Mouse (Mus musculus) megakaryocyte, adult 5-6 weeks (primary cell): ENCODE data around the gene Gbx1. TPM values are rescaled to one million over a fixed set of nuclear protein-coding genes. Genes with fewer than 3 reads are reported as not detected.
"Not testable (repeated sequence)": the region's sequence is repeated elsewhere in the genome, so short reads cannot be mapped to it uniquely, and the experiment has no call there.

Experiments
- ATAC-seq: 2 replicates; pipeline ENCODE4 v1.8.0; 2016; ENCODE audit warnings: mild to moderate bottlenecking, inconsistent platforms; ENCODE audit not compliant: poor library complexity, severe bottlenecking
- total RNA-seq, 2 experiments: library from RNA; stranded (forward) in 1 of 2; stranded (reverse) in 1 of 2; fragments of 153-499, 151-499 nt in 1 of 2; fragments of 221-1000, 200-1000 nt in 1 of 2; gene quantifications; 2 replicates each; pipeline versions ENCODE4 v1.2.3 to v1.2.4; 2015 to 2017

The Gbx1 gene
- not detected in 2 replicates for total RNA-seq (2015)
- total RNA-seq (2017), result not detected in 2 replicates

DNA sequence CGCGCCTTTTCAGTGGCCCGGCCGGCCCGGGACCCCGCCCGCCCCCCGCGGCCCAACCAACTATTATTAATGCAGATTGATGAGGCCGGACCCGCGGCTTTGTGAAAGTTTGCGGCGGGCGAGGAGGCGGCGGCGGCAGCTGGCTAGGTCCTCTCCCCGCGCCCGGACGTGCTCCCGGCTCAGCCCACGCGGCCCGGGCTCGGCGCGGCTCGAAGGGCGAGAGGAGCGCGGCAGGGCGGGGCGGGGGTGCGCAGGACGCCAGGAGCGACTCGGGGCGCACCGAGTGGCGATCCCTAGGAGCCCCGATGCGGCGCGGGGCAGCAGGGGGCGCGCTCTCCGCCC lies at the start of gene Gbx1:
Gene Gbx1 (minus strand): TSS at position 314 of the 342 bp plus-strand sequence.
- no peak for ATAC-seq

DNA sequence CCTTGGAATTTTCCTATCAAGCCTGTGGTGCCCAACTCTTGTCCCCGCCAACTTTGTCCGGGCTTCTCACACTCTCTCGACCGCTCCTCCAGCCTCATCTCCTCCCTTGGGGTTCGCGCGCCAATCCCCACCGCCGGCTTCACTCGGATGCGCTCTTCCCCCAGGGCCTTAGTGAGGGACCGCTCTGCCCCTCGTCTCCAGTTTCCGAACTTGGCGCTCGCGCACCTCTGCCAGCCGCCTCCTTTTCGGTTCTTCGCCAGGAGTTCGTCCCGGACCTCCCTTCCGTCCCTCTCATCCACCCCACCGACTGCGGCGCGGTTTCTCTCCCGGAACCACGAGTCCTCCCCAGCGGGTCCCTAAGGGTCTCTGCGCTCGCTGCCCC lies 49.8 kb upstream of the Gbx1 start:
- peak; percentile 21 for ATAC-seq

DNA sequence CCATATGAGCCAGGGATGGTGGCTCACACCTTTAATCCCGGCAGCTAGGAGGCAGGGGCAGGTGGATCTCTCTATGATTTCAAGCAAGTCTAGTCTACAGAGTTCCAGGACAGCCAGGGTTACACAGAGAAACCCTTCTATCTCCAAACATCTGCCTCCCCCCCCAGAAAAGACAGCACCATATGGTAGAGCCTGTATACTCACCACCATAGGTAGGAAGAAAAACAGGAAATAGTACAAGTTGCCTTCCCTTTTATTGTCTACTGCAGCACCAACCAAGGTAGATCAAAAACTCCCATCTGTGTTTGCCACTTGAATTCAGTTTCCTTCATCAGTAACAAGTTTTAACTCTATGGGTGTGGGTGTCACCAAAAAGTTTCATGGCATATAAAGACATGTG lies 48.9 kb upstream of the Gbx1 start:
- ATAC-seq, result no peak

DNA sequence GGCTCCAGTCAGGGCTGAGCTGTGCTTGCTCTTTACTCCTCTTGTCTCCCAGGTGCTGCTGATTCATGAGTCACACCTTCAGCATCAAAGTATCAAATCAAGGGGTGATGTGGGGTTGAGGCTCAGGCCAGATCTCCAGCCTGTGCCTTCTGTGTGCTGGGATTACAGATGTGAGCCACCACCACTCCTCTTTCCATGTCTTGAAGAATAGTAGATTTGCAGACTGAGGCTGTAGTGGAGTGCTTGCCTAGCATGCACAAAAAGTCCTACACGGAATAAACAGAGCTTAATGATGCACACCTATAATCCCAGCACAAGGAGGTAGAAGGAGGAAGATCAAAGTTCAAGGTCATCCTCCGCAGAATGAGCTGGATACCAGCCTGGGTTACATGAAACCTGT lies 29.7 kb upstream of the Gbx1 start, which contains the start of gene 4931409K22Rik:
Gene 4931409K22Rik (minus strand): TSS at position 101 of the 400 bp plus-strand sequence.
- no peak for ATAC-seq

DNA sequence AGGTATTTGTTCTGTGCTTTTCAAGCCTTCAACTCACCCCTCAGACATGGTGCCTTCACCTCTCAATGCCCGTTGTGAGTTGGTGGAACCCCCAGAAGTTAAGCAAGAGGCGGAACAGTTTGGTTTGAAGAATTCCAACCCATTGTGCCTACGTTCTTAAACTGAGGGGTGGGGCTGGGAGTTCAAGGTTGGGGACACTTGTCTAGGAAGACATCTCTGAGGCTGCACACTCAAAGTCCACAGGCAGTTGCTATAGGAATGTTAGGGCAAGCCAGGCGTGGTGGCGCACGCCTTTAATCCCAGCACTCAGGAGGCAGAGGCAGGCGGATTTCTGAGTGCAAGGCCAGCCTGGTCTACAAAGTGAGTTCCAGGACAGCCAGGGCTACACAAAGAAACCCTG lies 28.3 kb upstream of the Gbx1 start:
- ATAC-seq, result not testable (repeated sequence)

DNA sequence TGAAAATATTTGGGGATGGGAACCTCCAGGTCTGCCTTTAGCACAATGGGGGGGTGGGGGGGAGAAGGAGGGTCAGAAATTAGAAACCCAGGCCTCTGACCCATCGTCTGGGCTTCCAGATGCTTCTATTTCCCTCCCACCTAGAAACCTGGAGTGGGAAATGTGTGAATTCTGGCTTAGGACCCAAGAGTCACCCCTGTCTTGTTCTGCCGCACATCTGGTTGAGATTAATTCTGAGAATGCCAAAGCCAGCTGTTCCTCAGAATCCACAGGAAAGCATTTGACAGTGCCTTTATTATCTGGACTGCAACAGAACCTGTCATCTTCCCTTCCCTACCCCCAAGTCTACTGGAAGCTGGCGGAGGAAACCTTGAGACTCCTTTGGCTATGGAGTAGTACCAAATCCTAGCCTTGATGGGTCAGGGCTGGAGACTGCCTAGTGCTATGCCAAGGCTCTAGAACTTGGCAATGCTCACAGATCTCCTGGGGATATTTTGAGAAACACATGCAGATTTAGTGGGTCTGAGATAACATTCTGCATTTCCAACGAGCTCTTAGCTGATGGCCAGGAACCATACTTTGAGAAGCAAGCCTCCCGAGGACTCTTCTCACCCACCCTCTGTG lies 26.7 kb upstream of the Gbx1 start:
- ATAC-seq, result no peak

DNA sequence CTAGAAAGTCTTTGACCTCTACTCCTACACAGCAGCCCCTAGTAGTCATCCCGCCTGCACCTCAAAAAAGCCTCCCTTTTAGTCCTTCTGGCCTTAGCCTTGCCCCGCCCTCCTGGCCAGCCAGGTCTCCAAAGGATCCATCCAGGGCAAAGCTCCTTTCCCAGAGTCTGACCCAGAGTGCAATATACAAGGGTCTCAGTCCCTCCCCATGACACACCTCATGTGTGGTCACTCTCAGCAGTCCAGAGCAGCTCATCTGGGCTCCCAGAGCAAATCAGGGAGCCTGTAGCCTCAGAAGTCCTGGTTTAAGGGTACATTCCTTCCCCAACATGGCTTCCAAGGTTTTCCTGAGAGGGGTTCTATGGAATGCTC lies 24.3 kb upstream of the Gbx1 start:
- no peak for ATAC-seq

DNA sequence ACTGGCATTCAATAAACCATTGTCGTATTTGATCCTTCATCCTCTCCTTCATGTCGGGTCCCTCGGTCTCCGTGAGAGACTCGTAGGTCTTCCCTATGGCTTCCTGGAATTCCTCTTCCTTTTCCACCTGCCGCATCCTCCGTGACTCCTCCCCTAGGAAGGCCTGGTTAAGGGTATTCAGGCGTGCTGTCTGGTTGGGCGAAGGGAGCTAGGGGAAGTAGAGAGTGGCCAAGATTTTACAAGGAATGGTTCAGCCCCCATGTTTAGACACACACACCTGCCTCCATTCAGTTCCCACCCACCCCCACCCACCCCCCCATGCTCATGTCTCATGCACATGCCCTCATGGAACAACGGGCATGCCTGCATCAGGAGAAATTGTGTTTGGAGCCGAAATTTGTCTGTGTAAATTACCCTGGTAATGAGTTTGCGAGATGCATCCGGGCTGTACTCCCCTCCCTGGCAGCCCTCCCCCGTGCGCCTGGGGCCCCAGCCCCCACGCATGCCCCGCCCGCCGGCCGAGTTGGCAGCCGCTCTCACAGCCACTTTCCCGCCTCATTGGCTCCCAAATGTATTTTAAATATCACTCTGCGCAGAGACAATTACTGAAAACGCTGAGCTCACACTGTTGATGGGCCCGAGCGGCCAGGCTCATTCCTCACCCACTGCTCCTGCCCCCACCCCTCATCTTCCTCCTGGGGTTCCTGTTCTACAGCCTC lies 23.8 kb upstream of the Gbx1 start:
- no peak for ATAC-seq

DNA sequence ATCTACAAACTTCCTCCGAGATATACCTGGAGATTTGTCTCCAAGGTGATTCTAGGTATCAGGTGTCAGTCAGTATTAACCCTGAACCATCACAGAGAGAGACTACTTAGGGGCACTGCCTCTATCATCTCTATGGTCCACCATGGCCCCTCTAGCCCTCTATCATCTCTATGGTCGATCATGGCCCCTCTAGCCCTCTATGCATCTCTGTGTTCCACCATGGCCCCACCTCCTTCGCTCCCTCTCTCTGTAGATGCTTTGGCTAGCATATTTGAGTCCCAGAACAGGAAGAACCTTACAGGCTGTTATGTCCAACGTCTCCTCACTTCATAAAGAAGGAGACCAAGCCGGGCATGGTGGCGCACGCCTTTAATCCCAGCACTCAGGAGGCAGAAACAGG lies 15.6 kb upstream of the Gbx1 start:
- ATAC-seq, result no peak

DNA sequence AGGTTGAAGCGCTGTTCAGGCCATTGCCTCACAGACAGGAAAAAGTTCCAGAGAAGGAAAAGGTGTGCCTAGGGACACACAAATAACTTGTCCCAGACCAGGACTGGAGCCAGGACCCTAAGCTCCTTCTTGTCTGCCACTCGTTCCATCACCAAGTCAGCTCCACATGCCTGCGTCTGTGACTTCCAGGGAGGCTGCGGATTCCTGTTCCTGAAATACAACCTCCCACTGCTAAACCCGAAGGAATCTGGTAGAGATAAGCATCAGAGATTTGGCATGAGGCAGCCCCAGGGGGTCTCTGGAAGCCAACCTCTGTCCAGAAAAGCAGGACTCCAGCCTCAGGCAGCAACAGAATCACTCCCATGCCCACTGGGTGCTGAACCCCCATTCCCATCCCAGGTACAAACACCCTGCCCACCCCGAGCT lies 14.2 kb upstream of the Gbx1 start:
- no peak for ATAC-seq

DNA sequence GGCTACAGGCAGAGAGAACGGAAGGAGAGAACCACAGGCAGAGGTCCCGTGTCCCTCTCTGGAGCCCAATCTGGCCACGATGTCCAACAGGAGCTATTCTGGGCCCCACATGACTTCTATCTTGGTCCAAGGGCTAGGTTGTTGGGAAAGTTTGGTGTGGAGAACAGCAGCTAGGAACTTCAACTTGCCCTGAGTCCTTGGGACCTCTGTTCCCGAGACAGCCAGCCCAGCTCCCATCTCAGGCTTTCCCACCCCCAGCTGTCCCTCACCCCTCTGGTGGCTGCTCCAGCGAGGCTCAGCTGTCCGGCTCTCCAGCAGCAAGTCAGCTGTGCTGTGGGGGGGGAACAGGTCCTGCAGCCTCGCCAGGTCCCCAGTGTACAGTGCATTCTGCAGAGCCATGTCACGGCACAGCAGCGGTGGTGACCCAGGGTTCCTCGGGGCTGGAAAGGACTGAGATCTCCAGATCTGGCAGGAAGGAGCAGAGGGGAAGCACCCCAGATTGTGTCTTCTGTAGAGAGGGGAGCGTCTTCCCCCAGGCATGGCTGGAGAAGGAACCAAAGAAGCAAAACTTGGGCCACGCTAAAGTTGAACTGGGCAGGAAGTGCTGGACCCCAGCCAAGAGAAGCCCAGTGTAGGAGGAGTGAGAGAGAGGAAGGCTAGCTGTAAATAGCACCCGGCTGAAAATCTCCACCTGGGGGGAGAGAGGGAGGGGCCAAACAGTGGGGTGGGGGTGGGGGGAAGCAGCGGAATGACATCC lies 13.6 kb upstream of the Gbx1 start, which contains the start of gene Asb10:
Gene Asb10 (minus strand): TSS at position 592 of the 757 bp plus-strand sequence.
- peak; percentile 24; the same call in 1 of the 2 replicates for ATAC-seq

DNA sequence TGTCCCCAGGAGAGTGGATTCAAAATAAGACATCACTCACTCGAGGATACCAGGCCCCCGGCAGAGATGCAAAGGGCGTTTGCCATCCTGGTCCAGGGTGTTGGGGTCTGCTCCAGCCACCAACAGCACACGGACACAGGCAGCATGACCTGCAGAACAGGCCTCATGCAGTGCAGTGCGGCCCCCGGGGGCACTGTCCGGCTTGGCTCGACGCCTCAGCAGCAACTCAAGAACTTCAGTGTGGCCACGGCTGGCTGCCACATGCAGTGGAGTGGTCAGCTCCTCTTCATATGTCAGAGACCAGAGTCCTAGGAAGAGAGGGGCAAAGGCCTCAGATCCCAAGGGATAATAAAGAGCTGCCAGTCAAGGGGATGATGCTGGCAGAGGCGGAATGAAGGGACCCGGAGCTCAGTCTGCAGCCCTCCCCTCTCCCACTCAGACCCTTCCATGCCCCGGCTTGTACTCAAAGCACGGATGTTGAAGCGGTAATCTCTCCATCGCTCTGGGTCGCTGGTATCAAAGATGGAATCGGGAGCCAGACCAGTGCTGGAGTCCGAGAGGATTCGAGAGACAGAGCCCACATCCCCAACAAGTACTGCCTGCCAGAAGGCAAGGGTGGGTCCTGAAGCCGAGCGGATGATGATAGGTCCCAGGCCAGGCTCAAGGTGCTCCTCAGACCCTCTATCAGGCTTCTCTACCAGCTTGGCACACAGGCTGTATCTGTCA lies 12.7 kb upstream of the Gbx1 start:
- ATAC-seq, result no peak

DNA sequence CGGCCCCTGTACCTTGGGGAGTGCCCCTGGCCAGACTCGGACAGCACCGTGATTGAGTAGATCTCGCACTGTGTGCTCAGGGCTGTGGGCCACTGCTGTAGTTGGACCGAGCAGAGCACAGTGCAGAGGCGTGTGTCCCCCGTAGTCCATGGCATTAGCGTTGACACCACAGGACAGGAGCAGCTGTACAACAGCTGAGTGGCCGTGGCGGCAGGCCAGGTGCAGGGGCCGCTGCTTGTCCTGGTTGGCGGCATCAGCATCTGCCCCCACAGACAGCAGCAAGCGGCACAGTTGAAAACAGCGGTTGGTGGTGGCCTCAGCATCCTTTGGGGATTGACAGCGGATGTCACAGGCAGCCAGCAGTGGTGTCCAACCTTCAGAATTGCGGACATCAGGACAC lies 10.6 kb upstream of the Gbx1 start:
- ATAC-seq, result no peak

DNA sequence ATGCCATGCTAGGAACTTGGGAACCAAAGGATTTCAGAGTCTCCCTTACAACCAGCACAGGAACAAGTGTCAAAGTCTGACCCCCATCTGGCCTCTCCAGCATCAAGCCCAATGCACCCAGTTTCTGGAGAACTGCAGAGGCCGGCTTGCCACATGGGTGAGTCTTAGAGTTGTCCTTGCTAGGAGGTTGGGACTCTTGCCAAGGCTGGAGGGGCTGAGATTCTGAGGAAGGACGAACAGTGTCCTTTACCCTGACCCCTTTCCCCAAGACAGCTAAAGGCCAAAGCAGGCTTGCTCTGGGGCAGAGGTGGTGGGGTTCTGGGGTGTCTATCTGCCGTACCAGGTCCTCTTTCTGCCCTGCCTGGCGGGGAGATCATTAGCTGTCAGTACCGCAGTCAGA lies 9.5 kb upstream of the Gbx1 start:
- no peak for ATAC-seq

DNA sequence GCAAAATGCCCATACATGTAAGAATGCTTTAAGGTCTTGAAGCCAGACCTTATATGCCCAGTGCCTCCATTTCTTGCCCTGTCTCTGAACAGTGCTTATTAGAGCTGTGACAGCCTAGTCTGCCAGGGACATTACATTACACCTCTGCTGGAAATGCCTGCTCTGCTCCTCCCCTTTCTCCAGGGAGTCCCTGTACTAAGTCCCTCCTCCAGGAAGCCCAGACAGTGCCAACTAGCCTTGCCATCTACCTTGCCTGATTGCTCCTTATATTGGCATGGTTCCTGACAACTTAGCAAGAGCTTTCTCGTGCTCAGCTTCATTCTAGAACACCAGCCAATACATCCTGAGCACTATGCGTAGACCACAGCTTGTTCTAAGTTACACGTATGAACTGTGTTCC lies 8.7 kb upstream of the Gbx1 start:
- ATAC-seq, result no peak

DNA sequence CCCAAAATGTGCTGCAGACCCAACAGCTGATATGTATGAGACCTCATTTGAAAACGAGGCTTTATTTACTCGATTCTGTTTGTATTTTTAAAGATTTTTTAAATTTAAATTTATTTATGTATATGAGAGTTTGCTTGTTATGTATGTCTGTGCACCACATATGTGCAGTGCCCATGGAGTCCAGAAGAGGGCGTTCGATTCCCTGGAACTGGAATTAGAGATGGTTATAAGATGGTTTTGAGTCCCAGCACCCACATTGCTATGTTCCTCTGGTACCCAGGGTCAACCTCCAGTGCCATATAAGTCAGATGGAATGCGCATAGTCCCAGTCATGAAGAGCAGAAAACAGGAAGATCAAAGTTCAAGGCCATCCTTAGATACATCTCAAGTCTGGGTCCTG lies 7.3 kb upstream of the Gbx1 start:
- ATAC-seq, result no peak

DNA sequence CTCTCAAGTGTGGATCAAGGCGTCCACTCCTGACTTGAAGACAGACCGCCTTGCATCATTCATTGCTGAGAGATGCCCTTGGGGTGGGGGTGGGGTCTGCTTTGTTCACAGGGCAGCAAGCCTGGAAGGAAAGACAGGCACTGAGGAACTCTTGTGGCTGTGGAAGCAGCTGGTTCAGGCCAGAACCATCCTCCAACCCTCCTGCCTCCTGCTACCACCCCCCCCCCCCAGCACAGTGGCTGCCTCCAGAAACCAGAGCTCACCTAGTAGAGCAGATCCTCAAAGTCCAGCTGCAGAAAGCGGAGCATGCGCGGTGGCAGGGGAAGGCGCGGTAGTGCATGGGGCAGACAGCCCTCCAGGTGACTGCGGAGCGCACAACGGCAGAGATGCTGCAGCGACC lies 6.4 kb upstream of the Gbx1 start:
- ATAC-seq, result no peak

DNA sequence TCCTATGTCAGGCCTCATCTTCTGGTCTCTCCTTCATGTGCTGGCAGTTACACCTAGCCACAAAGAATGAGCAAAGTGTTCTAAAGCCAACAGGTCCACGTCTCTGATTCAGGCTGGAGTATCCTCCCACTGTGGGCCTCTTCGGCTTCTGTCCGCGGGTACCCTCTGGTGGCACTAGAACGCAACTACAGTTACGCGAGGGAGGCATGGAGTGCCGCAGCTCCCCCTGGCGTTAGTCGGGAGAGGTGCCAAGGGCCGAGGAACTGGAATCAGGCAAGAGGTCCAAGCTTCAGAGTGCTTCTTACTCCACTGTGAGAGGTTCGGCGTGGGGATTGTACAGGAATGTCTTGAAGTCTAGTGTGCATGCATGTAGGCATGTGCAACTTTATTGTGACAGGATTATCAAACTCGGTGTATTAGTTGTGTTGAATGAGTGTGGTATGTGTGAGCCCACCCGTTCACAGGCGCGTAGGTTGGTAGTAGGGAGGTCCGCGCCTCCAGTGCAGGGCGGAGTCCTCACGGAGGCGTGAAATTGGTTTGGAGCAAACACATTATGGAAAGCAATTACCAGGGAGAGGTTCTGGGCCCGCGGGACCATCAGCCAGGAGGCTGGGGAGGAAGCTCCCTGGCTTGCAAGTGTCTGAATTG lies 3.2 kb upstream of the Gbx1 start:
- ATAC-seq, result peak; percentile 100

DNA sequence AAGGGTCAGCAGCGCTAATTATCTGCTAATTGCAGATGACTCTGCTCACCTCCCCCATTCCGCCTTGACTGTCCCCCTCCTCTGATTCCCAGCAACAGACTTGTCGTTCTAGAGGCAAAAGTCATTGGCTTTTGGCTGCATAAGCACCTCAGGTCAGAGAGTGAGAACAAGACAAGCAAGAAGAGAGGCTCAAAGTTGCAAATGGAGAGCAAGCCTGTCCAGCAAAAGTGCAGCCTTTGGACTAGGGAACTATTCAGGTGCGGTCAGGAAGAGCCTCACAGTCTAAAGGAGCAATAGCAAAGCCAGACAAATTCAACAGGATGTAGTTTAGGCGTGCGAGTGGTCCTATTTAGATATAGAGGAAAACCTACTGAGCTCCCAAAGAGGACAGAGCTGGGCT lies 778 bp upstream of the Gbx1 start:
- ATAC-seq, result no peak

DNA sequence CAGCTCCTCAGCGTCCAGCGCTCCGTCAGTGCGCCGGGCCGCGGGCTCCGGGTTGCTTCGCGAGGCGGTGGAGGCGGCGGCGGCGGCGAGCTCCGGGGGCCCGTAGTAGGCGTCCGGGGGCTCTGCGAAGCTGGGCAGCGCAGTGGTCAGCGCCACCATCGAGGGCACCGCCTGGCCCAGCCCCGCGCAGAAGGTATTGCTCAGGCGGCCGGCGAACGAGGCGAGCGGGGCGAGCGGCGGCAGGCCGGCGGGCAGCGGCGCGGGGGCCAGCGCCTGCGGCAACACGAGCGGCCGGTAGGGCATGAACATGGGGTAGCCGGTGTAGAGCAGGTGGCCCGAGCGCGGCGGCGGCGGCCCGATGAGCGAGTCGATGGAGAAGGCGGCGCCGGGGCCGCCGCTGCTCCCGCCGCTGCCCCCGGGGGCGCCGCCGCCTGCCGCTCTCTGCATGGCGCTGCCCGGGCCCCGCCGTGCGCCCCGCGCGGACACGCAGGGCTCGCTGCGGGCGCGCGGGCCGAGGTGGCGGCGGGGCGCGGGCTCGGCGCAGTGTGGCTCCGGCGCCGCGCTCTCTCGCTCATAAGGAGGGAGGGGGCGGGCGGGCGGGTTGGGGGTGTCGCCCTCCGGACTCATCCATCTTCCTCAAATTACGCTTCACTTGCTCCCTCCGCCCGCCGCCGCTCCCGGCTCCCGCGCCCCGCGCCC lies 663 bp downstream of the Gbx1 start:
- no peak for ATAC-seq
